Mouse (Mus musculus): ENCODE measurements at regions not wholly inside any gene's neighbourhood (a gene's known extent, or its start where the extent isn't known, plus 50 kb on each side); places are given as distances from the start of the nearest gene placed in this dataset.

GRCm38 (mm10) chr12:13134168-13134567 lies 114.8 kb downstream of the Ddx1 start:
- no peak for DNase-seq (ENCODE audit: low read depth)

DNA sequence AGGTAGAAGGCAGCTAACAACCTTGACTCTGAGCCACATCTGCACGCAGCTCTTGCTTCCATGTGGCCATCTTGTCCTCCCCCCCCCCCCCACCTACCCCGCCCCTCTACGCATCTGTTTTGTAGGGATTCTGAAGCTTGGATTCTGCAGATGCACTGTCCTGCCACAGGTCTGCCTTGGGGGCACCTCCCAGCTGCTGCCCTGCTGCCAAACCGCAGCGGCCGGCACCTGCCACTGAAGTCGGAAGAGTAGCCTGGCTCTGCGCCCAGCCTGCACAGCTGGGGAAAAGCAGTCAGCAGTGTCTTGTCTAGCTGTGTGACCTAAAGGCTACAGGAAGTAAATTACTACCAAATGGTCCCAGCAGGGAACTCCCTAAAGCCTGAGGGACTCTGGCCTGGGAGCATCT lies 119.3 kb downstream of the Ddx1 start:
- no peak for TF ChIP-seq CTCF (IDR thresholded peaks at IDR 0.05; ENCODE audit: borderline replicate concordance, extremely low read depth, insufficient read depth, insufficient read length)

More at GRCm38 (mm10) chr12:13134168-13134567, 114.8 kb downstream of the Ddx1 start:
- no peak for TF ChIP-seq CTCF (IDR thresholded peaks at IDR 0.05; ENCODE audit: borderline replicate concordance, extremely low read depth, insufficient read depth, insufficient read length)
- no peak for TF ChIP-seq POLR2A (IDR thresholded peaks at IDR 0.05; ENCODE audit: borderline replicate concordance, extremely low read depth, insufficient read depth, insufficient read length, poor library complexity, severe bottlenecking)

DNA sequence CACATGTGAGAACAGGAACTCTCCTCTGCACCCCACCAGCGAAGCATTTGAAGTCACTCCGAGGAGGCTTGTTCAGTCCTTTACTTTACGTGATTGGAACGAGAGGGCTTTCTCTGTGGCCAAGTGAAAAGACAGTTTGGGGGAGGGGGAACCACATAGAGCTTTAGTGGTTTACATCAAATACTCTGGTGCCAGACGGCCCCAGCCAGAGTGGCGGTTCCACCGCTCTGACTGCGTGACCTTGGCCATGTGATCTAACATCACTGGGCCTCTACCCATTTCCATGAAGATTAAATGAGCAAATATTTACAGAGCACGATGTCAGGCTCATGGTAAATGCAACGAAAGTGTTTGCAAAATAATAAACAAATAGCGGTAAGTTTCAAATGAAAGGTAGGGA lies 121.6 kb downstream of the Ddx1 start:
- TF ChIP-seq POLR2A (IDR thresholded peaks at IDR 0.05; ENCODE audit: borderline replicate concordance, extremely low read depth, insufficient read depth, insufficient read length, poor library complexity, severe bottlenecking) = no peak
- TF ChIP-seq CTCF (IDR thresholded peaks at IDR 0.05; ENCODE audit: borderline replicate concordance, extremely low read depth, insufficient read depth, insufficient read length) = no peak
- peak; percentile 32 for DNase-seq (ENCODE audit: low read depth)

More for the DNA sequence above, 119.3 kb downstream of the Ddx1 start:
- peak; percentile 46 for DNase-seq (ENCODE audit: low read depth)

DNA sequence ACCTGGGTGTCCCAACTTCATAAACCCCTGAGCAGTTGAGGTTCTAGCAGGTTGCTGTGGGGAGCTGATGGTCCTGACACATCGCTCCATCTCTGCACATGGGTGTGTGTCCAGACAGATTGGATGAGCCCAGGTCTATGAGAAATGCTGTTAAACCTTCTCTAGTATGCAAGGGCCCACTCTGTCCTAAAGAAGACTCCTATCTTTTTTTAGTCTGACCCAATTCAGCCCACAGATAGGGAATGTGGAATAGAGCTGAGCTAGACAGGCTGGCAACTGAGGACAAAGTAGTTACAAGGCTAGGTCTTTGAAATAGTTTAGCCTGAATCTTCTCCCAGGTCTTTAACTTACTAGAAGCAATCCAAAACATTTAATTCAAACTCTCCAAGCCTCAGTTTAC lies 124.0 kb downstream of the Ddx1 start:
- TF ChIP-seq POLR2A (IDR thresholded peaks at IDR 0.05; ENCODE audit: borderline replicate concordance, extremely low read depth, insufficient read depth, insufficient read length, poor library complexity, severe bottlenecking) = no peak
- TF ChIP-seq CTCF (IDR thresholded peaks at IDR 0.05; ENCODE audit: borderline replicate concordance, extremely low read depth, insufficient read depth, insufficient read length) = no peak
- DNase-seq (ENCODE audit: low read depth) = no peak

DNA sequence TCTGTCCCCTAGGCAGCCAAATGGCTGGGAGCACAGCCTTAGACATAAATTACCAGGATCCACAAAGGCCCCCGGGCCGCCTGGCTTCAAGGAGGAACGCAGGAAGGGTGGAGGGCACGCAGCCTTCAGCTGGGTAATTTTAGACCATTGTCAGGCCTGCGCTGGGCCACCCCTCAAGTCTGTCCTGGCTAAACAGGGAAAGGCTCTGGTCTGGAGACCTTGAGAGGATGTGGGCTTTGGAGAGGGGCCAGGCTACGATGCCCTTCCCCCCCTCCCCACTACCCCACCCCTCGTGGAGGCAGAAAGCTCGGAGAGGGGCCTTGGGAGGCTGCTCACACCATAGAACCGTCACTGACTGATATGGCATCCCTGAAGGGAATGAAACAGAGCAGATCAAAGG lies 126.7 kb downstream of the Ddx1 start:
- no peak for DNase-seq (ENCODE audit: low read depth)
- TF ChIP-seq CTCF (IDR thresholded peaks at IDR 0.05; ENCODE audit: borderline replicate concordance, extremely low read depth, insufficient read depth, insufficient read length) (no peak), POLR2A (IDR thresholded peaks at IDR 0.05; ENCODE audit: borderline replicate concordance, extremely low read depth, insufficient read depth, insufficient read length, poor library complexity, severe bottlenecking) (no peak)

DNA sequence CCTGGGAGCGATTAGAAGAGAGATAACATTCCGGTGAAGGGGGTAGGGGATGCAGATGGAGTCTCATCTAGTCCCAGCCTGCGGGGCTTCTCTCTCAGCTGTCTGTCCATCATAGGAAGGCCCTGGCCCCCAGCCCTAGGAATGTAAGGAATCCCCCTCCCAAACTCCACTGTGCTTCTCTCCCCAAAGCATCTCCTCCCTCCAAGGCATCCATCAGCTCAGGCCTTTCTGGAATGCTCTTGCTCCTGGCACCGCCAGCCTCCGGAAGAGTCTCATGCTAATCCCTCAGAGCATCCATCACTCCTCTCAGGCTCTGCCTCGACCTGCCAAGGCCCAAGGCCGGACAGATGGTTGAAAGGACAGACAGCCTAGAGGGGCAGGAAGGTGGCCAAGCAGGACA lies 128.4 kb downstream of the Ddx1 start:
- no peak for TF ChIP-seq POLR2A (IDR thresholded peaks at IDR 0.05; ENCODE audit: borderline replicate concordance, extremely low read depth, insufficient read depth, insufficient read length, poor library complexity, severe bottlenecking)
- TF ChIP-seq CTCF (IDR thresholded peaks at IDR 0.05; ENCODE audit: borderline replicate concordance, extremely low read depth, insufficient read depth, insufficient read length) = no peak
- DNase-seq (ENCODE audit: low read depth) = no peak

DNA sequence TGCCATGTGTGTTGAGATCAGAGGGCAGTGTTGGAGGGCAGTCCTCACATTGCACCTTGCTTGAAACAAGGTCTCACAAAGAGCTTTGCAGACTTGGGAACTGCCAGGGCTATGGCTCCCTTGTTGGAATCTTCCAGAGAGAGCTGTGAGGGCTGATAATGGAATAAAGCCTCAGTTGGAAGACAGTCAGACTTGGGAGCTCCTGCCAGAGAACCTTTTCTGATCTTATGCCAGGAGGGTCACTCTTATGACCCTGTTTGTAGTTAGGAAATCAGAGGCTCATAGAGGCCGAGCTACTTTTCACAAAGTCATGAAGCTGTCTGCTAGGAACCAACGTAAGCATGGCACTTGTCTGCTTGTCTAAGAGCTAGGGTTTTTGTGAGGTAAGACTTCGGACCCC lies 129.4 kb downstream of the Ddx1 start:
- TF ChIP-seq POLR2A (IDR thresholded peaks at IDR 0.05; ENCODE audit: borderline replicate concordance, extremely low read depth, insufficient read depth, insufficient read length, poor library complexity, severe bottlenecking) = no peak
- TF ChIP-seq CTCF (IDR thresholded peaks at IDR 0.05; ENCODE audit: borderline replicate concordance, extremely low read depth, insufficient read depth, insufficient read length) = no peak
- no peak for DNase-seq (ENCODE audit: low read depth)

DNA sequence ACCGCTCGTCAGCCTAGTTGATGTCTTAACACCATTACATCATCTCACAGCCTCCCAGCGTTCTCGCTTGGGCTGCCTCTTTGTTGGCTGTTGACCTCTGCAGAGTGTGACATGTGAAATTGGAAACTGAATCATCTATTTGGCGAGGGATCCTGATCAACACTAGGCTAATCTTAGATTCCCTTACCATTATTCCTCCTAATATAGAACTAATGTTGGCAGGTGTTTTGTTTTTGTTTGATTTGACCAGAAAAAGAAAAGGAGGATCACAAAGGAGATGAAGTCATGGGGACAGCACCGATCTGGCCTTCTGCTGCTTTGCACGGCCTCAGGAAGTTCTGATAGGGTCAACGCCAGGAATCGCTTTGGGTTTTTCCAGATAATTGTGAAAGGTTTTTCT lies 131.0 kb downstream of the Ddx1 start:
- no peak for DNase-seq (ENCODE audit: low read depth)

GRCm38 (mm10) chr12:13114341-13114740 lies 134.7 kb downstream of the Ddx1 start:
- TF ChIP-seq CTCF (IDR thresholded peaks at IDR 0.05; ENCODE audit: borderline replicate concordance, extremely low read depth, insufficient read depth, insufficient read length) = no peak
- no peak for TF ChIP-seq POLR2A (IDR thresholded peaks at IDR 0.05; ENCODE audit: borderline replicate concordance, extremely low read depth, insufficient read depth, insufficient read length, poor library complexity, severe bottlenecking)
- DNase-seq (ENCODE audit: low read depth) = no peak

More for the DNA sequence above, 131.0 kb downstream of the Ddx1 start:
- TF ChIP-seq CTCF (IDR thresholded peaks at IDR 0.05; ENCODE audit: borderline replicate concordance, extremely low read depth, insufficient read depth, insufficient read length) (no peak), POLR2A (IDR thresholded peaks at IDR 0.05; ENCODE audit: borderline replicate concordance, extremely low read depth, insufficient read depth, insufficient read length, poor library complexity, severe bottlenecking) (no peak)

- no peak for TF ChIP-seq CTCF (IDR thresholded peaks at IDR 0.05; ENCODE audit: borderline replicate concordance, extremely low read depth, insufficient read depth, insufficient read length)
- TF ChIP-seq POLR2A (IDR thresholded peaks at IDR 0.05; ENCODE audit: borderline replicate concordance, extremely low read depth, insufficient read depth, insufficient read length, poor library complexity, severe bottlenecking) = no peak
- DNase-seq (ENCODE audit: low read depth) = no peak
Observed at GRCm38 (mm10) chr12:13106931-13107330, 142.1 kb downstream of the Ddx1 start.

GRCm38 (mm10) chr12:13100505-13101354 lies 148.3 kb downstream of the Ddx1 start:
- TF ChIP-seq CTCF (IDR thresholded peaks at IDR 0.05; ENCODE audit: borderline replicate concordance, extremely low read depth, insufficient read depth, insufficient read length) = no peak
- no peak for TF ChIP-seq POLR2A (IDR thresholded peaks at IDR 0.05; ENCODE audit: borderline replicate concordance, extremely low read depth, insufficient read depth, insufficient read length, poor library complexity, severe bottlenecking)
- peak; percentile 86 for DNase-seq (ENCODE audit: low read depth)
